Mouse (Mus musculus) CH12.LX (cell line): ENCODE data around the gene Gstt4. TPM values are rescaled to one million over a fixed set of nuclear protein-coding genes. Genes with fewer than 3 reads are reported as not detected.

ENCODE experiments used
- DNase-seq: peaks from one replicate; pipeline ENCODE4 v3.0.0-alpha.2; 2013; ENCODE audit errors: extremely low read depth
- H3K27ac ChIP-seq: 2 replicates; pipeline ENCODE4 v1.5.1; 2012; ENCODE audit warnings: low read depth, mild to moderate bottlenecking, control low read depth, moderate library complexity; ENCODE audit not compliant: insufficient read depth
- H3K27me3 ChIP-seq: replicated peaks from 2 replicates; pipeline ENCODE3; 2012; ENCODE audit warnings: inconsistent platforms
- H3K36me3 ChIP-seq, 2 experiments: replicated peaks in 1 of 2; 2 replicates each; pipeline versions ENCODE3 to v1.6.1; 2012; ENCODE audit warnings: inconsistent platforms in 1 of 2, low read length in 1 of 2, mild to moderate bottlenecking in 1 of 2, mixed read lengths in 1 of 2, moderate library complexity in 1 of 2; ENCODE audit not compliant: control insufficient read depth in 1 of 2, insufficient read depth in 1 of 2
- H3K4me1 ChIP-seq, 2 experiments: 2 replicates each; pipeline ENCODE4 v1.6.1; 2012; ENCODE audit warnings: inconsistent platforms in 1 of 2, moderate library complexity in 1 of 2; ENCODE audit not compliant: insufficient read depth in 2 of 2, control insufficient read depth in 1 of 2
- H3K4me2 ChIP-seq: 2 replicates; pipeline ENCODE4 v1.6.1; 2012; ENCODE audit warnings: low read depth, mild to moderate bottlenecking, control low read depth; ENCODE audit not compliant: poor library complexity, insufficient read depth, severe bottlenecking
- H3K4me3 ChIP-seq, 3 experiments: fragments of 150-350 bp in 1 of 3; sonication (generic) in 1 of 3; replicated peaks in 1 of 3; 2 replicates each; pipeline versions ENCODE3 to v1.5.1; 2011 to 2012; ENCODE audit warnings: low read depth in 2 of 3, low read length in 2 of 3, mild to moderate bottlenecking in 2 of 3, moderate library complexity in 2 of 3, control low read depth in 1 of 3, improper control_type of control experiment in 1 of 3, inconsistent platforms in 1 of 3, mixed read lengths in 1 of 3; ENCODE audit not compliant: poor library complexity in 1 of 3
- H3K79me2 ChIP-seq: replicated peaks from 2 replicates; pipeline ENCODE4 v1.6.1; 2012; ENCODE audit warnings: mild to moderate bottlenecking, moderate library complexity; ENCODE audit not compliant: control insufficient read depth, poor library complexity, insufficient read depth, severe bottlenecking; ENCODE audit errors: extremely low read depth
- H3K9ac ChIP-seq: 2 replicates; pipeline ENCODE4 v1.6.1; 2012; ENCODE audit warnings: low read depth, mild to moderate bottlenecking, control low read depth, moderate library complexity; ENCODE audit not compliant: insufficient read depth
- H3K9me3 ChIP-seq: replicated peaks from 2 replicates; pipeline ENCODE3; 2012; ENCODE audit warnings: low read length, inconsistent platforms, mixed read lengths
- BHLHE40 ChIP-seq: IDR thresholded peaks from 2 replicates; pipeline ENCODE4 v1.6.1; 2011; ENCODE audit warnings: mild to moderate bottlenecking, low read depth, low read length, improper control_type of control experiment
- EP300 ChIP-seq: IDR thresholded peaks from 2 replicates; pipeline ENCODE4 v1.6.1; 2011; ENCODE audit warnings: low read length, improper control_type of control experiment
- JUN ChIP-seq: IDR thresholded peaks from 2 replicates; pipeline ENCODE4 v1.6.1; 2011; ENCODE audit warnings: low read depth, mild to moderate bottlenecking, low read length, improper control_type of control experiment, moderate library complexity; ENCODE audit not compliant: insufficient read depth
- MAFK ChIP-seq: IDR thresholded peaks from 2 replicates; pipeline ENCODE4 v1.6.1; 2011; ENCODE audit warnings: low read length, improper control_type of control experiment; ENCODE audit not compliant: insufficient replicate concordance
- MAZ ChIP-seq: IDR thresholded peaks from 2 replicates; pipeline ENCODE4 v1.6.1; 2012; ENCODE audit warnings: low read depth, mild to moderate bottlenecking, inconsistent platforms, low read length, improper control_type of control experiment, moderate library complexity
- MEF2A ChIP-seq: IDR thresholded peaks from 2 replicates; pipeline ENCODE4 v1.6.1; 2014; ENCODE audit warnings: low read depth, mild to moderate bottlenecking, inconsistent platforms, low read length, improper control_type of control experiment, borderline replicate concordance
- MXI1 ChIP-seq: IDR thresholded peaks from 2 replicates; pipeline ENCODE4 v1.6.1; 2011; ENCODE audit warnings: mild to moderate bottlenecking, low read depth, low read length, improper control_type of control experiment
- NELFE ChIP-seq: IDR thresholded peaks from 2 replicates; pipeline ENCODE4 v1.6.1; 2011; ENCODE audit warnings: low read depth, low read length, improper control_type of control experiment
- NRF1 ChIP-seq: IDR thresholded peaks from 2 replicates; pipeline ENCODE4 v1.6.1; 2014; ENCODE audit warnings: low read depth, mild to moderate bottlenecking, inconsistent platforms, low read length, improper control_type of control experiment, moderate library complexity
- PAX5 ChIP-seq: IDR thresholded peaks from 2 replicates; pipeline ENCODE4 v1.6.1; 2012; ENCODE audit warnings: low read length, inconsistent platforms, mixed read lengths
- POLR2A ChIP-seq: IDR thresholded peaks from 2 replicates; pipeline ENCODE4 v1.6.1; 2011; ENCODE audit warnings: low read depth, mild to moderate bottlenecking, improper control_type of control experiment, low read length
- RAD21 ChIP-seq: IDR thresholded peaks from 2 replicates; pipeline ENCODE4 v1.6.1; 2011; ENCODE audit warnings: low read depth, mild to moderate bottlenecking, low read length, improper control_type of control experiment, moderate library complexity
- SIN3A ChIP-seq: IDR thresholded peaks from 2 replicates; pipeline ENCODE4 v1.6.1; 2012; ENCODE audit warnings: low read length, improper control_type of control experiment, inconsistent platforms
- USF1 ChIP-seq: IDR thresholded peaks from 2 replicates; pipeline ENCODE4 v1.6.1; 2014; ENCODE audit warnings: low read depth, mild to moderate bottlenecking, inconsistent platforms, low read length, improper control_type of control experiment
- USF2 ChIP-seq: conservative IDR thresholded peaks from 2 replicates; pipeline ENCODE4 v1.6.1; 2011; ENCODE audit warnings: low read depth, low read length, improper control_type of control experiment
- ZC3H11A ChIP-seq: IDR thresholded peaks from 2 replicates; pipeline ENCODE4 v1.6.1; 2012; ENCODE audit warnings: low read depth, mild to moderate bottlenecking, inconsistent platforms, low read length, improper control_type of control experiment
- ZKSCAN1 ChIP-seq: IDR thresholded peaks from 2 replicates; pipeline ENCODE4 v1.6.1; 2012; ENCODE audit warnings: low read depth, inconsistent platforms, low read length, improper control_type of control experiment, borderline replicate concordance
- ZMIZ1 ChIP-seq: IDR thresholded peaks from 2 replicates; pipeline ENCODE4 v1.6.1; 2012; ENCODE audit warnings: low read depth, mild to moderate bottlenecking, inconsistent platforms, low read length, improper control_type of control experiment
- ZNF384 ChIP-seq: IDR thresholded peaks from 2 replicates; pipeline ENCODE4 v1.6.1; 2012; ENCODE audit warnings: low read depth, low read length, improper control_type of control experiment, inconsistent platforms
- dilution Hi-C: fragments of 300-500 bp; cut with MboI; formaldehyde crosslinking; loops from 2 replicates; pipeline ENCODE4 v1.14.3; 2020; ENCODE audit warnings: low sequenced_read_pairs; ENCODE audit not compliant: extremely low pct_unique_long_range_greater_than_20kb, extremely low pct_ligation_motif_present
- in situ Hi-C: fragments of 300-500 bp; cut with MboI; formaldehyde crosslinking; loops from 3 replicates; pipeline ENCODE4 v1.14.3; 2019; ENCODE audit warnings: low sequenced_read_pairs, low pct_ligation_motif_present, low pct_unique_long_range_greater_than_20kb, mixed read lengths
- polyA plus RNA-seq: library from polyadenylated mRNA; unstranded; fragments of >175 nt; gene quantifications from 2 replicates; pipeline ENCODE4 v1.2.1, GENCODE M21; 2012; ENCODE audit warnings: low read depth; ENCODE audit not compliant: insufficient read length
- total RNA-seq, 2 experiments: library from RNA; depleted of rRNA; stranded (reverse); fragments of 300-350 nt in 1 of 2; fragments of >200 nt in 1 of 2; gene quantifications; 2 replicates each; pipeline ENCODE4 v1.2.3; 2012 to 2014

Gstt4 gene
- total and polyA plus RNA-seq, 3 experiments: 0.21 to 0.80 (median 0.42) TPM

DNA sequence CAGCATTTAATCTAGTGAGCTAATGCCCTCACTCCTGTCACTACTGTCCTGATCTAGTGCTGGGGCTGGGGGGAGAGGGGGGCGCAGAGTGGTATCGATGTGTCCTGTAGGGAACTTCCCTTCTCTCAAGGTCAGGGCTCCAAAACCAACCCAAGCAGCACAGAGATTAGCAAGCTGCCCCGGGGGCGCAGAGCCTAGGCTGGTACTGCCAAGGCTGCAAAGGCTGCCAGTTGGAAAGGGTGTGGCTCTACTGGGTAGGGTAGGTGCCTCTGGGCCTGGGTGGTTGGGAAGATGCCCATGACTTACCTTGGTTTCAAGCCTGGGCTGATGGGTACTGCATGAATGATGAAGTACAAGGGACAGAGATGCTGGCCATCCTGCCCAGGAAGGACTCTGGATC, 35.3 kb upstream of the Gstt4 start:
- peaks cover 11 to 26% of the 10 kb centered on the region in 2 experiments for H3K4me1 ChIP-seq
- dilution Hi-C loops: no loop called here
- in situ Hi-C loops: loop anchor here (10.0 kb wide), 1 partner anchor 113 kb away; no protein-coding TSS in a partner anchor
- H3K4me3 ChIP-seq: no peak overlapping the region
- no peak overlapping the region for H3K9ac ChIP-seq
- H3K36me3 ChIP-seq: peaks cover 15 to 42% of the 10 kb centered on the region in 2 experiments
- DNase-seq: no peak
- H3K79me2 ChIP-seq: peaks cover 8% of the 10 kb centered on the region
- H3K9me3 ChIP-seq: peaks cover 6% of the 10 kb centered on the region
- no peaks in the 10 kb centered on the region for H3K27me3 ChIP-seq
- TF ChIP-seq ZMIZ1: no peak
- TF ChIP-seq POLR2A: peak; percentile 10; the same call in 1 of the 2 replicates
- no peak overlapping the region for H3K27ac ChIP-seq
- no peak overlapping the region for H3K4me2 ChIP-seq

- Histone ChIP-seq H3K4me2 (no peak overlapping the region), H3K4me1 (peaks cover 11 to 26% of the 10 kb centered on the region in 2 experiments), H3K27me3 (no peaks in the 10 kb centered on the region), H3K9ac (no peak overlapping the region), H3K27ac (no peak overlapping the region), H3K36me3 (peaks cover 15 to 42% of the 10 kb centered on the region in 2 experiments), H3K9me3 (peaks cover 8% of the 10 kb centered on the region), H3K79me2 (peaks cover 8% of the 10 kb centered on the region), H3K4me3 (no peak overlapping the region)
- TF ChIP-seq NRF1 (no peak), MEF2A (no peak), JUN (no peak), MAZ (no peak), ZNF384 (no peak), MAFK (no peak), USF1 (no peak), RAD21 (no peak), MXI1 (no peak), ZMIZ1 (no peak), ZKSCAN1 (no peak), SIN3A (no peak), ZC3H11A (no peak), EP300 (no peak), PAX5 (no peak), USF2 (no peak), BHLHE40 (no peak), NELFE (no peak)
- dilution Hi-C loops: no loop called here
- no peak for DNase-seq
- in situ Hi-C loops: loop anchor here (10.0 kb wide), 1 partner anchor 112 kb away; no protein-coding TSS in a partner anchor
These were observed 34.6 kb upstream of the Gstt4 start for GRCm38 (mm10) chr10:75856976-75857375.
